Comparison of ENCODE assay signal across 21 mouse cellular contexts in genomic region chr8:58660019-58660418, GRCm38 (mm10).
DNase-seq lines count a peak whose midpoint lies in the region; ATAC-seq and TF ChIP-seq lines count a peak whose summit lies in the region.
"Had no signal": no experiment of that assay in that cellular context is flagged by ENCODE, and none has a peak within 500 bp of the region (broad histone marks: within the 10 kb centered on the region; RNA-seq: fewer than 3 reads in every experiment).

No protein-coding gene starts in this region.

- H3K9ac ChIP-seq in hindbrain, embryonic 11.5 days (ENCODE audit: low read depth, low read length) = no peak overlapping the region
- H3K9ac ChIP-seq in hindbrain, postnatal 0 days (replicated peaks; ENCODE audit: low read length) = no peak overlapping the region
- H3K9ac ChIP-seq: embryonic facial prominence, embryonic 12.5 days; forebrain, embryonic 12.5 days; heart, embryonic 15.5 days had no signal

- no peaks in the 10 kb centered on the region for H3K4me1 ChIP-seq in hindbrain, embryonic 11.5 days (replicated peaks; ENCODE audit: control insufficient read depth, insufficient read depth, low read length)
- H3K4me1 ChIP-seq in hindbrain, postnatal 0 days (ENCODE audit: insufficient read depth, low read length) = no peaks in the 10 kb centered on the region
- H3K4me1 ChIP-seq: embryonic facial prominence, embryonic 12.5 days; forebrain, embryonic 12.5 days; heart, embryonic 15.5 days had no signal

- peak; percentile 66 for ATAC-seq in hindbrain, embryonic 11.5 days (ENCODE audit: low FRiP score)
- ATAC-seq in hindbrain, postnatal 0 days = no peak
- ATAC-seq: forebrain, embryonic 16.5 days; intestine, embryonic 16.5 days had no signal

- DNase-seq in hindbrain, embryonic 11.5 days (ENCODE audit: low spot score) = peak; percentile 22
- DNase-seq in hindbrain, postnatal 0 days (ENCODE audit: low spot score) = no peak
- peak; percentile 10 for DNase-seq in retina, embryonic 14.5 days (ENCODE audit: low spot score)
- DNase-seq in retina, postnatal 1 day = no peak
- DNase-seq in embryo, embryonic 11 days = peak; percentile 10
- no peak for DNase-seq in thymus, postnatal 0 days (ENCODE audit: low spot score)
- no peak for DNase-seq in urinary bladder, postnatal 25 days (ENCODE audit: low spot score)
- DNase-seq: adrenal gland, adult 8-10 months; adrenal gland, postnatal 36 days; cerebellum, adult 11 months; cerebellum, adult 8-10 months; cerebellum, postnatal 14 days; gastrocnemius, postnatal 14 days; heart, adult 2 months; heart, postnatal 14 days had no signal

- H3K4me3 ChIP-seq in hindbrain, embryonic 11.5 days (ENCODE audit: low read depth, low read length) = no peak overlapping the region
- no peak overlapping the region for H3K4me3 ChIP-seq in hindbrain, postnatal 0 days (ENCODE audit: low read length)
- H3K4me3 ChIP-seq: embryonic facial prominence, embryonic 12.5 days; forebrain, embryonic 12.5 days; heart, adult 2 months; heart, embryonic 15.5 days had no signal

- no peak overlapping the region for H3K27ac ChIP-seq in hindbrain, embryonic 11.5 days (ENCODE audit: low read depth, low read length)
- H3K27ac ChIP-seq in hindbrain, postnatal 0 days = no peak overlapping the region
- H3K27ac ChIP-seq: embryonic facial prominence, embryonic 12.5 days; forebrain, embryonic 12.5 days; heart, adult 2 months; heart, embryonic 15.5 days had no signal

- H3K27me3 ChIP-seq in hindbrain, embryonic 11.5 days (ENCODE audit: control insufficient read depth, insufficient read depth, low read length) = no peaks in the 10 kb centered on the region
- H3K27me3 ChIP-seq in hindbrain, postnatal 0 days (ENCODE audit: insufficient read depth, low read length) = no peaks in the 10 kb centered on the region
- H3K27me3 ChIP-seq: embryonic facial prominence, embryonic 12.5 days; forebrain, embryonic 12.5 days; heart, embryonic 15.5 days had no signal

- no peak for TF ChIP-seq CTCF in hindbrain, postnatal 0 days (IDR thresholded peaks at IDR 0.05; ENCODE audit: low read depth)

- H3K9me3 ChIP-seq in hindbrain, embryonic 11.5 days (ENCODE audit: control insufficient read depth, low read length) = no peaks in the 10 kb centered on the region
- no peaks in the 10 kb centered on the region for H3K9me3 ChIP-seq in hindbrain, postnatal 0 days (ENCODE audit: low read length)
- H3K9me3 ChIP-seq: embryonic facial prominence, embryonic 12.5 days; forebrain, embryonic 12.5 days; heart, embryonic 15.5 days had no signal

- no peak overlapping the region for H3K4me2 ChIP-seq in hindbrain, embryonic 11.5 days (replicated peaks; ENCODE audit: low read depth, low read length)
- no peak overlapping the region for H3K4me2 ChIP-seq in hindbrain, postnatal 0 days (ENCODE audit: low read depth, low read length)
- H3K4me2 ChIP-seq: embryonic facial prominence, embryonic 12.5 days; forebrain, embryonic 12.5 days; heart, embryonic 11.5 days; heart, embryonic 15.5 days had no signal

- H3K36me3 ChIP-seq in hindbrain, embryonic 11.5 days (ENCODE audit: control insufficient read depth, insufficient read depth, low read length) = no peaks in the 10 kb centered on the region
- no peaks in the 10 kb centered on the region for H3K36me3 ChIP-seq in hindbrain, postnatal 0 days (ENCODE audit: insufficient read depth, low read length)
- H3K36me3 ChIP-seq: embryonic facial prominence, embryonic 12.5 days; forebrain, embryonic 12.5 days; heart, embryonic 15.5 days had no signal

Comparison
In these comparisons a context has a peak if more than half of its experiments do, and no peak if none do; other contexts are left out.
1. DNase-seq: peak in hindbrain, embryonic 11.5 days (single experiment), retina, embryonic 14.5 days (single experiment) and embryo, embryonic 11 days (single experiment); none in hindbrain, postnatal 0 days (single experiment), retina, postnatal 1 day (single experiment), thymus, postnatal 0 days (single experiment) and urinary bladder, postnatal 25 days (single experiment).